Mouse (Mus musculus) regulatory T cell (primary cell): ENCODE measurements around the gene Fcrl1.

Experiments
- in situ Hi-C: fragments of 300-600 bp; cut with MboI, MseI; formaldehyde crosslinking; loops from one replicate; pipeline ENCODE4 v1.15.1; 2025; ENCODE audit warnings: high pct_unique_total_duplicates

Fcrl1 gene

DNA sequence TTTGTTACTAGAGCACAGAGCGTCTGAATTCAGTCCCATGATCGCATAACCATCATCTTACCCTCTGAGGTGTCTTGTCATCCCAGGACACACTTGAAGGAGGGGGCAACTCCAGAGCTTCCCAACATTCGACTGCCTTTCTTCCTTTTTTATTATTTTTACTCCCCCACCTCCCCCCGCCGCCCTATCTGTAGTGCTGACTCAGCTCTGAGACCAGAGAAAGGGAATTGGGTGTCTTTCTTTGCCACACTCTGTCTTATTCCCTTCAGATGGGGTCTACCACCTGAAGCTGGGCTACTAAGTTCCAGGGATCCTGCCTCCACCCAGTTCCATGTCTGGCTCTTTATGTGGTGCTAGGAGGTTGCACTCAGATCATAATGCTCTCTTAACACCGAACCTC is 34.4 kb downstream of the Fcrl1 start:
- in situ Hi-C loops: loop anchor here (5.0 kb wide), 2 partner anchors 92 to 168 kb away; no protein-coding TSS in a partner anchor

DNA sequence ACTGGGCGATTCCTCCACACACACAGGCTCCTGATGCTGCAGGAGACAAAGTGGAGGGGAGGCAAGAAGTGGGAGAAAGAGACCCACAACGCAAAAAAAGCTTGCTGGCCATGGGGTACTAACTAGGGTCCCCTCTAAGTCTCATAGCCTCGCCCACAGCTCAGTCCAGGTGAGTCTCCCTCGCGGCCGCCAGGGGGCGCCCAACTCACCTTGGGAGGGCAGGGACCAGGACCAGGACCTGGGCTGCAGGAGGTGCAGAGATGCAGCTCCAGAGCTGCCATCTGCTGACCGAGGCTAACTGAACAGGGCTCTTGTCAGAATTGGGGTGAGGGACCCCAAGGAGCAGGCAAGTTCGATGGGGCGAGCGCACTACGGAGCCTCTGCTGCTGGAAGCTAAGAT is 35.0 kb downstream of the Fcrl1 start:
- in situ Hi-C loops: loop anchor here (5.0 kb wide), 2 partner anchors 91 to 169 kb away; no protein-coding TSS in a partner anchor

DNA sequence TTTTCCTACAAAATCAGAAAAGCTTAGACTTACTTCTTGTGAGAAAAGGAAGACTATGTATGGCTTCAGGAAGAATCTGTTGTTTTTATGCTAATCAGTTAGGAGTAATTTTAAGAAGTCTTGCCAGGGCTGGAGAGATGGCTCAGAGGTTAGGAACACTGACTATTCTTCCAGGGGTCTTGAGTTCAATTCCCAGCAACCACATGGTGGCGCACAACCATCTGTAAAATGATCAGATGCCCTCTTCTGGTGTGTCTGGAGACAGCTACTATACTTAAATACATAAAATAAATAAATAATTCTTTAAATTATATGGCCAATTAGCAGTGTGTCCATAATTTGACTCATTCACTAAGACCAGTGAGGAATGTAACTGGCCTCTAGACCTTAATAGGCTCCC is 44.5 kb downstream of the Fcrl1 start:
- in situ Hi-C loops: no loop called here

- in situ Hi-C loops: no loop called here
Measured at GRCm38 (mm10) chr3:87422386-87422910, 46.3 kb downstream of the Fcrl1 start.

- in situ Hi-C loops: loop anchor here (25.0 kb wide), 1 partner anchor 1673 kb away; no protein-coding TSS in a partner anchor
Measured at GRCm38 (mm10) chr3:87435479-87435878, 59.3 kb downstream of the Fcrl1 start, which contains the start of gene Fcrl5. Fcrl5 (plus strand) TSS chr3:87435773.

GRCm38 (mm10) chr3:87440586-87440985 is 64.4 kb downstream of the Fcrl1 start:
- in situ Hi-C loops: loop anchor here (25.0 kb wide), 1 partner anchor 1678 kb away; no protein-coding TSS in a partner anchor

GRCm38 (mm10) chr3:87443968-87444367 is 67.8 kb downstream of the Fcrl1 start:
- in situ Hi-C loops: loop anchor here (25.0 kb wide), 1 partner anchor 1682 kb away; no protein-coding TSS in a partner anchor
